Mouse (Mus musculus): ENCODE measurements around the gene Traf2. TPM values are rescaled to one million over a fixed set of nuclear protein-coding genes. Genes with fewer than 3 reads are reported as not detected.

The Traf2 gene
- polyA plus RNA-seq, 1 experiment from 2014 or later: 18.9 TPM

GRCm38 (mm10) chr2:25477541-25477940, 69.2 kb downstream of the Traf2 start:
- H3K9me3 ChIP-seq: no peaks in the 10 kb centered on the region
- 86% methylated on average over 8 of the region's 8 CpGs for WGBS
- ATAC-seq (replicated peaks): no peak
- H3K4me1 ChIP-seq: no peaks in the 10 kb centered on the region
- H3K27ac ChIP-seq: no peak overlapping the region
- no peak overlapping the region for H3K4me3 ChIP-seq
- H3K36me3 ChIP-seq (replicated peaks): no peaks in the 10 kb centered on the region
- no peaks in the 10 kb centered on the region for H3K27me3 ChIP-seq (replicated peaks)
- H3K4me2 ChIP-seq: no peak overlapping the region
- no peak overlapping the region for H3K9ac ChIP-seq

GRCm38 (mm10) chr2:25472550-25472949, 74.2 kb downstream of the Traf2 start:
- Histone ChIP-seq H3K9ac (no peak overlapping the region), H3K4me1 (no peaks in the 10 kb centered on the region), H3K36me3 (replicated peaks) (no peaks in the 10 kb centered on the region), H3K27ac (no peak overlapping the region), H3K9me3 (no peaks in the 10 kb centered on the region), H3K4me3 (no peak overlapping the region), H3K4me2 (no peak overlapping the region), H3K27me3 (replicated peaks) (no peaks in the 10 kb centered on the region)
- WGBS: 75% methylated on average over 2 of the region's 2 CpGs
- ATAC-seq (replicated peaks): no peak

- Histone ChIP-seq H3K27ac (0 out of 2 replicates have a peak within 1 kb of the TSS, but pooled peaks have one; percentile 18), H3K4me1 (0 out of 2 replicates have a peak, but pooled peaks cover 3% of the 10 kb centered on the region), H3K36me3 (replicated peaks) (no peaks in the 10 kb centered on the region), H3K9me3 (no peaks in the 10 kb centered on the region), H3K4me3 (no peak within 1 kb of the TSS), H3K9ac (no peak within 1 kb of the TSS), H3K4me2 (no peak within 1 kb of the TSS), H3K27me3 (replicated peaks) (no peaks in the 10 kb centered on the region)
- 73% methylated on average over 6 of the region's 6 CpGs for WGBS
- ATAC-seq (replicated peaks): no peak
Measured at GRCm38 (mm10) chr2:25469969-25470368, 76.8 kb downstream of the Traf2 start, which contains the start of gene Ptgds. TSS of gene Ptgds (minus strand) at chr2:25470046.

- H3K27ac ChIP-seq: 0 out of 2 replicates have a peak overlapping the region, but pooled peaks have one; percentile 18
- peak; percentile 28; the same call in 1 of the 2 replicates for ATAC-seq (replicated peaks)
- H3K9me3 ChIP-seq: no peaks in the 10 kb centered on the region
- no peak overlapping the region for H3K9ac ChIP-seq
- H3K4me3 ChIP-seq: no peak overlapping the region
- WGBS: 71% methylated on average over 10 of the region's 10 CpGs
- H3K4me2 ChIP-seq: no peak overlapping the region
- H3K27me3 ChIP-seq (replicated peaks): no peaks in the 10 kb centered on the region
- H3K36me3 ChIP-seq (replicated peaks): no peaks in the 10 kb centered on the region
- H3K4me1 ChIP-seq: 0 out of 2 replicates have a peak, but pooled peaks cover 3% of the 10 kb centered on the region
Measured at GRCm38 (mm10) chr2:25468962-25469915, 77.5 kb downstream of the Traf2 start.

Other genes with a start within 250 kb of the Traf2 start
- 49.1 and 51.5 TPM in 2 replicates for gene Grin1, start 227.8 kb downstream of the Traf2 start, polyA plus RNA-seq (2015; fragmentation: Nextera tagmentation; extraction: Ambion mirVana)
- gene Man1b1, start 214.6 kb downstream of the Traf2 start, polyA plus RNA-seq (2015; fragmentation: Nextera tagmentation; extraction: Ambion mirVana): 44.3 and 50.3 TPM in 2 replicates
- 23.8 and 25.8 TPM in 2 replicates for gene Dpp7, start 190.6 kb downstream of the Traf2 start, polyA plus RNA-seq (2015; fragmentation: Nextera tagmentation; extraction: Ambion mirVana)
- 5.6 and 5.9 TPM in 2 replicates for gene Uap1l1, start 181.3 kb downstream of the Traf2 start, polyA plus RNA-seq (2015; fragmentation: Nextera tagmentation; extraction: Ambion mirVana)
- 11.1 and 14.7 TPM in 2 replicates for gene Sapcd2, start 174.6 kb downstream of the Traf2 start, polyA plus RNA-seq (2015; fragmentation: Nextera tagmentation; extraction: Ambion mirVana)
- 2.7 and 3.3 TPM in 2 replicates for gene Entpd2, start 151.1 kb downstream of the Traf2 start, polyA plus RNA-seq (2015; fragmentation: Nextera tagmentation; extraction: Ambion mirVana)
- 498 and 520 TPM in 2 replicates for gene Npdc1, start 147.6 kb downstream of the Traf2 start, polyA plus RNA-seq (2015; fragmentation: Nextera tagmentation; extraction: Ambion mirVana)
- gene Fut7, start 123.7 kb downstream of the Traf2 start, polyA plus RNA-seq (2015; fragmentation: Nextera tagmentation; extraction: Ambion mirVana): 0.17 and 0.41 TPM in 2 replicates
- 16.4 and 17.6 TPM in 2 replicates for gene Abca2, start 118.2 kb downstream of the Traf2 start, polyA plus RNA-seq (2015; fragmentation: Nextera tagmentation; extraction: Ambion mirVana)
- 3.3 and 3.9 TPM in 2 replicates for gene Clic3, start 90.1 kb downstream of the Traf2 start, polyA plus RNA-seq (2015; fragmentation: Nextera tagmentation; extraction: Ambion mirVana)
- 119 and 128 TPM in 2 replicates for gene Paxx, start 85.8 kb downstream of the Traf2 start, polyA plus RNA-seq (2015; fragmentation: Nextera tagmentation; extraction: Ambion mirVana)
- gene Ptgds, start 76.9 kb downstream of the Traf2 start, polyA plus RNA-seq (2015; fragmentation: Nextera tagmentation; extraction: Ambion mirVana): 822 and 843 TPM in 2 replicates
- gene Lcn12, start 53.0 kb downstream of the Traf2 start, polyA plus RNA-seq (2015; fragmentation: Nextera tagmentation; extraction: Ambion mirVana): not detected in 2 replicates
- 147 and 151 TPM in 2 replicates for gene Fbxw5, start 46.2 kb downstream of the Traf2 start, polyA plus RNA-seq (2015; fragmentation: Nextera tagmentation; extraction: Ambion mirVana)
- gene C8g, start 45.2 kb downstream of the Traf2 start, polyA plus RNA-seq (2015; fragmentation: Nextera tagmentation; extraction: Ambion mirVana): 6.4 and 7.4 TPM in 2 replicates
- 352 and 378 TPM in 2 replicates for gene Edf1, start 10.9 kb upstream of the Traf2 start, polyA plus RNA-seq (2015; fragmentation: Nextera tagmentation; extraction: Ambion mirVana)
- gene Mamdc4, start 27.9 kb upstream of the Traf2 start, polyA plus RNA-seq (2015; fragmentation: Nextera tagmentation; extraction: Ambion mirVana): 4.7 and 4.8 TPM in 2 replicates
- gene Phpt1, start 28.3 kb upstream of the Traf2 start, polyA plus RNA-seq (2015; fragmentation: Nextera tagmentation; extraction: Ambion mirVana): 155 and 162 TPM in 2 replicates
- gene Ajm1, start 34.8 kb upstream of the Traf2 start, polyA plus RNA-seq (2015; fragmentation: Nextera tagmentation; extraction: Ambion mirVana): 13.8 and 14.1 TPM in 2 replicates
- 71.3 and 75.7 TPM in 2 replicates for gene Rabl6, start 61.6 kb upstream of the Traf2 start, polyA plus RNA-seq (2015; fragmentation: Nextera tagmentation; extraction: Ambion mirVana)
- gene Ccdc183, start 70.7 kb upstream of the Traf2 start, polyA plus RNA-seq (2015; fragmentation: Nextera tagmentation; extraction: Ambion mirVana): 0.18 and 0.28 TPM in 2 replicates
- 55.4 and 56.4 TPM in 2 replicates for gene Tmem141, start 75.1 kb upstream of the Traf2 start, polyA plus RNA-seq (2015; fragmentation: Nextera tagmentation; extraction: Ambion mirVana)
- 3.5 and 4.6 TPM in 2 replicates for gene Fcna, start 81.1 kb upstream of the Traf2 start, polyA plus RNA-seq (2015; fragmentation: Nextera tagmentation; extraction: Ambion mirVana)
- not detected in 2 replicates for gene Lcn8, start 106.2 kb upstream of the Traf2 start, polyA plus RNA-seq (2015; fragmentation: Nextera tagmentation; extraction: Ambion mirVana)
- gene Lcn5, start 111.0 kb upstream of the Traf2 start, polyA plus RNA-seq (2015; fragmentation: Nextera tagmentation; extraction: Ambion mirVana): not detected in 2 replicates
- not detected in 2 replicates for gene Lcn6, start 129.8 kb upstream of the Traf2 start, polyA plus RNA-seq (2015; fragmentation: Nextera tagmentation; extraction: Ambion mirVana)
- gene Lcn10, start 135.8 kb upstream of the Traf2 start, polyA plus RNA-seq (2015; fragmentation: Nextera tagmentation; extraction: Ambion mirVana): not detected in 2 replicates
- not detected in 2 replicates for gene Obp2a, start 153.1 kb upstream of the Traf2 start, polyA plus RNA-seq (2015; fragmentation: Nextera tagmentation; extraction: Ambion mirVana)
- 139 and 143 TPM in 2 replicates for gene Bmyc, start 159.8 kb upstream of the Traf2 start, polyA plus RNA-seq (2015; fragmentation: Nextera tagmentation; extraction: Ambion mirVana)
- gene Obp2b, start 190.1 kb upstream of the Traf2 start, polyA plus RNA-seq (2015; fragmentation: Nextera tagmentation; extraction: Ambion mirVana): not detected in 2 replicates
- gene Lcn3, start 218.6 kb upstream of the Traf2 start, polyA plus RNA-seq (2015; fragmentation: Nextera tagmentation; extraction: Ambion mirVana): not detected in 2 replicates
- not detected in 2 replicates for gene Lcn11, start 230.1 kb upstream of the Traf2 start, polyA plus RNA-seq (2015; fragmentation: Nextera tagmentation; extraction: Ambion mirVana)
- gene Gm13539, start 235.3 kb upstream of the Traf2 start, polyA plus RNA-seq (2015; fragmentation: Nextera tagmentation; extraction: Ambion mirVana): not detected in 2 replicates

Measured in midbrain, embryonic 15.5 days (tissue).